Mouse (Mus musculus): ENCODE data around the gene Inpp5b. TPM values are rescaled to one million over a fixed set of nuclear protein-coding genes. Genes with fewer than 3 reads are reported as not detected.
"Not testable (repeated sequence)": the region's sequence is repeated elsewhere in the genome, so short reads cannot be mapped to it uniquely, and the experiment has no call there.

Gene Inpp5b
- polyA plus RNA-seq, 1 experiment: 48.3 TPM

DNA sequence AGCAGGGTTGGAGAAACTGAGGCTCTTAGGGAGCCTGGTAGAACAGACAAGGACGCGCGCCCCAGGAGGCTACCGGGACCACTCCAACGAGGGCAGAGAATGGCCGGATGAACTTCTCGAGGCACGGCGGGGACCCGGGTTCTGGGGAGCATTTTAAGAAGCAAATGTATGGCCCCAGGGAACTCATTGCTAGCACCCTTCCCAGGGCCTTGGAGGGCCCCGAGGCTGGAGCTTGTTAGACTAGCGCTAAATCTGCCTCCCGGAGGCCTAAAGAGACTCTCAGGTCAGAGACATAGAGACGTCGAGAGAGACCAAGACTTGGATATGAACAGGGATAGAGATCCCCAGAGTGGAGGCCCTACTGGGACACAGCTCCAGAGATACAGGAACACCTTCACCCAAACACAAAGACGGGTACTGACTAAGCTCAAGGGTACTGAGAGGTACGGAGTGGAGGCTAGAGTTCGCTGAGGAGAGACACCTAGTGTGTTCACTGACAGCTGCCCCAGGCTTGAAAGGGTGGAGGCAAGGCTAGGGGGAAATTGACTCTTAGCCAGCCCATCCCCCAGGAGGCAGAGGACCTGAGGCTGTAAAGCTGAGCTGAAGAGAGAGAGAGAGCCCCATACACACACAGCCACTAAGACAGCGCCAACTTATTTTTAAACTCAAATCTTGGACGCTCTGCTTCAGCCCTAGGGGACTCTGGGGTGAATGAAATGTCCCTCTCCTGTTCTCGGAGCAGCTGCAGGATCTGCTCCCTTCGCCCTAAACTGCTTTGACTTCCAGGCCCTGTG is 40.4 kb upstream of the Inpp5b start:
- H3K4me1 ChIP-seq (ENCODE audit: control insufficient read depth, insufficient read depth, low read length): peaks cover 14% of the 10 kb centered on the region
- TF ChIP-seq CTCF (IDR thresholded peaks at IDR 0.05; ENCODE audit: borderline replicate concordance, insufficient read depth, low read length) (no peak), POLR2A (IDR thresholded peaks at IDR 0.05; ENCODE audit: low read depth, low read length) (peak; percentile 54)
- peak overlapping the region; percentile 82 for H3K27ac ChIP-seq (ENCODE audit: insufficient read depth, low read length)
- H3K4me3 ChIP-seq (ENCODE audit: insufficient read depth, low read length): peak overlapping the region; percentile 95

DNA sequence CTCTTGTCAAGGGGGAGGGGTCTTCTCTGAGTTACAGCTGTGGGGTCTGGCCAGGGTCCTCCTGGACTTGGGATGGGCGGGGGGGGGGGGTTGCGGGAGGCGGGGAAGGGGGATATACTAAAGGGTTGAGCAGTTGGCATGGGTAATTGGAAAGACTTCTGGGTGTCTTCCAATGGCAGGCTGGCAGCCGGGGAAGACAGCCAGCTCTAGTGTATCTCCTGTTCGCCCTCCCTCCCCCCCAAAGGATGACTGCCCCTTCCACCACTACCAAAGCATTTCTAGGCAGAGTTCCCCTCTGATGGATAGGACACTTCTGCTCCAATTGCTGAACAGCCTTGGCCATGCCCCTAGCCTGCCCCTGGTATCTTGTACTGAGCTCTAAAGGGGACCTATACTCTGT is 39.7 kb upstream of the Inpp5b start:
- Histone ChIP-seq H3K4me1 (ENCODE audit: control insufficient read depth, insufficient read depth, low read length) (peaks cover 14% of the 10 kb centered on the region), H3K4me3 (ENCODE audit: insufficient read depth, low read length) (peak overlapping the region; percentile 95), H3K27ac (ENCODE audit: insufficient read depth, low read length) (peak overlapping the region; percentile 82)
- TF ChIP-seq POLR2A (IDR thresholded peaks at IDR 0.05; ENCODE audit: low read depth, low read length): no peak
- no peak for TF ChIP-seq CTCF (IDR thresholded peaks at IDR 0.05; ENCODE audit: borderline replicate concordance, insufficient read depth, low read length)

DNA sequence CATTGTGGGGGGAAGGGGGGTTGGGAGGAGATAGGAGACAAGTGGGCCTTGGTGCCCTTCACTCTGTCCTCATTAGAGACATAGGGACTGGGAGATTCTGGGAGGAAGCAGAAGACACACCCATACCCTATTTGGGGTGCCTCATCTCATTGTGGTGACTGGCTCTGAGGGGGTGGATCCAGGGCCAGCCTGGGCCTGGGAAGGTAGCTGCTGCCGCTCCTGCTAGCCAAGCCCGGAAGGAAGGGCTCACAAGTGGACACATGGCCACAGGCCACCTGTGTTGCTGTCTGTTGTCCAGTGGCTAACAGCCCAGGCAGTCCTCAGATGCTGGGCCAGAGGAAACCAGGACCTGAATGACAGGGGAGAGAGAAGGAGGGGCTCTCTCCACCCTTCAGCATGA is 38.2 kb upstream of the Inpp5b start:
- TF ChIP-seq POLR2A (IDR thresholded peaks at IDR 0.05; ENCODE audit: low read depth, low read length) (peak; percentile 68), CTCF (IDR thresholded peaks at IDR 0.05; ENCODE audit: borderline replicate concordance, insufficient read depth, low read length) (no peak)
- peak overlapping the region; percentile 94 for H3K27ac ChIP-seq (ENCODE audit: insufficient read depth, low read length)
- peaks cover 14% of the 10 kb centered on the region for H3K4me1 ChIP-seq (ENCODE audit: control insufficient read depth, insufficient read depth, low read length)
- H3K4me3 ChIP-seq (ENCODE audit: insufficient read depth, low read length): peak overlapping the region; percentile 54

DNA sequence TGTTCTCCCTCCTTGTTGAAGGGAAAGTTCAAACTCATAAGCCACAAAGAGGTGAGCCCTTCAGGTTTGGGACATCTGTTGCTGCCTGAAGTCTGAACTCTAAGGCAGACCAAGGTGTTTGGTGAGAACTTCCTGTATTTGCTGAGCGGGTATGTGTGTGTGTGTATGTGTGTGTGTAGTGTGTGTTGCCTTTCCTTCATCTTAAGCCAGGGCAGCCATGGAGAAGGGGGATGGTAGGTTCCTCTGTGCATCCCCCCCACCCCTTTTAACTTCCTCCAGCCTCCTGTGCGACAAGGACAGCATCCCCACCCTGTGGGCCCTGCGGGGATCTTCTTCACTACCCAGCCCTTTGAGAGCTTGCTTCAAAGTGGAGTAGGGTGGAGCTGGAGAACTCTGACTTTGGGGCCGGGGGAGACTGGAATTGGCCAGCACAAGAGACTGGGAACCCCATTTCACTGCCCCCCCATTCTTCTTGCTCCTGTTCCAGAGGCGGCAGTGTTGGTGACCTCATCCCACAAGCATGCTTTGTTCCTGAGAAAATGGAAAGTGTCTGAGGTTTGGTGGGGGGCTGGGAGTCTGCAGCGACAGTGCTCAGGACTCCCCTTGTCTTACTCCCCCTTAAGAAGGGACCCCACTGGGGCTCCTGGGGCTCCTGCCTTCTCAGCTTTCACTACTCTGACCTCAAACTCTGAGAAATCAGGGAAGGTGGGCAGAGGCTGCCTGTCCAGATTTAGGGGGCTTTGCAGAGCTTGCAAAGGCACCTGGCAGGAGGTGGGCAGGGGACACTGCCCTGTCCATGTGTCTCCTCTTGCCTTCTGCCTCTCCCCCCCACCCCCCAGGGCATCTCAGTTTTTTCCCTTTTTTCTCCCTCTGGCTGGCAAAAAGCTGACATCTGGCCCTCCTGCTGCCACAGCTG is 37.5 kb upstream of the Inpp5b start:
- H3K4me1 ChIP-seq (ENCODE audit: control insufficient read depth, insufficient read depth, low read length): peaks cover 14% of the 10 kb centered on the region

DNA sequence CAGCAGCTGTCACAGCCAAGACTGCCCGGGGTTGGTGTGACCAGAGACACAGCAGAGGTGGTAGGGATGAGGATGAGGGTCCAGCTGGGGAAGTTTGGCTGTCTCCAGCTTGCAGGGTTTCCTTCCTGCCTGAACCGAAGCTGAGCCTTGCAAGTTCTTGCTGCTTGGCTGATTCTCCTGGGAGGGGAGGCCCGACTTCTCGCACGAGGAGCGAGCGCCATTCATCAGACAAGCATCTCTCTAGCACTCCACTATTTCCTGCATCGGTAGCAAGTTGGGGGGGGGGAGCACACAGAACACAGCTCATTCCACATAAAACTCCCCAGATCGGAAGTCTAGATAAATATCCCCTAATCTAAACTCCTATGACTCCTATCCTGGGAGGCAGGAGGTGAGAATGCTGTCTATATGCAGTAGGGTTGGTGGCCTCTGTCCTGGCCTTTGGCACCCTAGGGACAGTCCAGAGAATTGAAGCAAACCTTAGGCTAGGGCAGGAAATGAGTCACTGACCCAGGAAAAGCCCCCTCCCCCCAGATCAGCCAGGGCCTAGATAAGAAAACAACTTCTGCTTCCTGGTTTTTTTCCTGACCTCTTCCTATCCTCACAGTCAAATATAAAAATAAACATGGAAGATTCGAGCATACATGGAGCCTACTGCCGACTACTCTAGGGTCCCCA is 36.7 kb upstream of the Inpp5b start:
- TF ChIP-seq POLR2A (IDR thresholded peaks at IDR 0.05; ENCODE audit: low read depth, low read length): peak; percentile 46; the same call in 1 of the 2 replicates
- no peak for TF ChIP-seq CTCF (IDR thresholded peaks at IDR 0.05; ENCODE audit: borderline replicate concordance, insufficient read depth, low read length)
- peaks cover 15% of the 10 kb centered on the region for H3K4me1 ChIP-seq (ENCODE audit: control insufficient read depth, insufficient read depth, low read length)
- peak overlapping the region; percentile 94 for H3K27ac ChIP-seq (ENCODE audit: insufficient read depth, low read length)
- H3K4me3 ChIP-seq (ENCODE audit: insufficient read depth, low read length): peak overlapping the region; percentile 54

More for the DNA sequence above, 37.5 kb upstream of the Inpp5b start:
- Histone ChIP-seq H3K27ac (ENCODE audit: insufficient read depth, low read length) (peak overlapping the region; percentile 94), H3K4me3 (ENCODE audit: insufficient read depth, low read length) (peak overlapping the region; percentile 54)
- TF ChIP-seq POLR2A (IDR thresholded peaks at IDR 0.05; ENCODE audit: low read depth, low read length): peak; percentile 46
- no peak for TF ChIP-seq CTCF (IDR thresholded peaks at IDR 0.05; ENCODE audit: borderline replicate concordance, insufficient read depth, low read length)

DNA sequence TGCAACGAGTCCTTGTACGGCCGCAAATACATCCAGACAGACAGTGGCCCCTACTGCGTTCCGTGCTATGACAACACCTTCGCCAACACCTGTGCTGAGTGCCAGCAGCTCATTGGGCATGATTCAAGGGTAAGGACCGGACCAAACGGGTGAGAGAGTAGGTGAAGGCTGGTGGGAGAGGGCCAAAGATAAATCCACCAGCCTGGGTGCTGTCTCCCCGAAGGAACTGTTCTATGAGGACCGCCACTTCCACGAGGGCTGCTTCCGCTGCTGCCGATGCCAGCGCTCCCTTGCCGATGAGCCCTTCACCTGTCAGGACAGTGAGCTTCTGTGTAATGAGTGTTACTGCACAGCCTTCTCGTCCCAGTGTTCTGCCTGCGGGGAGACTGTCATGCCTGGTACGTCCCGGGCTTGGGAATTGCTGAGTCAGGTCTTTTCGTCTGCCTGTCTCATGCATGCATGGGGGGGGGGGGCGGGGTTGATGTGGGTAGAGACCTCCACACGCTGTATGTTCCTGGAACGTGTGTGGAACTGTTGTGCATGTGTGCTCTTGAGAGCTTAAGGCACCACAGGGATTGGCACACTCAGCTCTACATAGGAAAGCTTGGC is 35.9 kb upstream of the Inpp5b start:
- TF ChIP-seq POLR2A (IDR thresholded peaks at IDR 0.05; ENCODE audit: low read depth, low read length) (0 out of 2 replicates have a peak, but pooled peaks have one; percentile 13), CTCF (IDR thresholded peaks at IDR 0.05; ENCODE audit: borderline replicate concordance, insufficient read depth, low read length) (no peak)
- H3K4me3 ChIP-seq (ENCODE audit: insufficient read depth, low read length): peak overlapping the region; percentile 54
- H3K27ac ChIP-seq (ENCODE audit: insufficient read depth, low read length): peak overlapping the region; percentile 94
- peaks cover 14% of the 10 kb centered on the region for H3K4me1 ChIP-seq (ENCODE audit: control insufficient read depth, insufficient read depth, low read length)

DNA sequence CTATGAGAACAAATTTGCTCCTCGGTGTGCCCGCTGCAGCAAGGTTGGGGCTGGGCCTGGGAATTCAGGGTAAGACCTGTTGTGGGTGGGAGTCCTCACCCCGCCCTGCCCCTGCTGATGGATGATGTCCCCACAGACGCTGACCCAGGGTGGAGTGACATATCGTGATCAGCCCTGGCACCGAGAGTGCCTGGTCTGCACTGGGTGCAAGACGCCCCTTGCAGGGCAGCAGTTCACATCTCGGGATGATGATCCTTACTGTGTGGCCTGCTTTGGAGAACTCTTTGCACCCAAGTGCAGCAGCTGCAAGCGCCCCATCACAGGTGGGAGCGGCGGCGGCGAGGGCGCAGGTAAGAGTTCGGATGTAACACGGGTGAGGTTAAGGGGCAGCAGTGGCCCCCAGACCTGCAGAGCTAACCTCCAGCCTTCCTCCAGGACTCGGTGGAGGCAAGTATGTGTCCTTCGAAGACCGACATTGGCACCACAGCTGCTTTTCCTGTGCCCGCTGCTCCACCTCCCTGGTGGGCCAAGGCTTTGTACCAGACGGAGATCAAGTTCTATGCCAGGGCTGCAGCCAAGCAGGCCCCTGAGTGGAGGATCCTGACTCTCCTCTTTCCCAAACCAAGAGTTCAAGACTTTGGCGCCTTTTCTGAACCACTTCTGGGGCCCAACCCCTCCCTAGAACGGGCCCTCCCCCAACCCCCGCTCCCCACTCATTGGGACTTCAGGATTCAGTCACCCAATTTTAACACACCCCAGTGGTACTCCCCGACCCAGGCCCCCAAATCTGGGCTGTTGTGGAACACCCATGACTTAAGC is 34.1 kb upstream of the Inpp5b start:
- H3K27ac ChIP-seq (ENCODE audit: insufficient read depth, low read length): peak overlapping the region; percentile 96; the same call in 1 of the 2 replicates
- not testable (repeated sequence) for H3K4me3 ChIP-seq (ENCODE audit: insufficient read depth, low read length)
- H3K4me1 ChIP-seq (ENCODE audit: control insufficient read depth, insufficient read depth, low read length): peaks cover 14% of the 10 kb centered on the region

DNA sequence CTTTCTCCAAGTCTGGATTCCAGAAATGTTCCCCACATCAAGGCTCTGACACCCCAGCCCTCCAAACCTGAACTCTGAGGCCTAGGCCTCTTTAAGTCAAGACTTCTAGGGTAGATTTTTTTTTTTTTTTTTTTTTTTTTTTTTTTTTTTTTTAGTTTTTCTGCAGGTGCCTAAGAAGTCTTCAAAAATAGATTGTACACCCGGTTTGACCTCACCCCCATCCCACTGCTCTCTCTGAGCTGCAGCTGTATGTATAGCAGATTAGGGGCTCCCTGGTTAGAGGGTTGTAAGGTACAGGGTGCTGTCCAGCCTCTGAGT is 33.5 kb upstream of the Inpp5b start:
- Histone ChIP-seq H3K27ac (ENCODE audit: insufficient read depth, low read length) (peak overlapping the region; percentile 96), H3K4me1 (ENCODE audit: control insufficient read depth, insufficient read depth, low read length) (peaks cover 14% of the 10 kb centered on the region)
- H3K4me3 ChIP-seq (ENCODE audit: insufficient read depth, low read length): not testable (repeated sequence)
